Mouse (Mus musculus) fat pad, adult 2 months (tissue): ENCODE data around the gene Rhou.

Experiments
- DNase-seq: peaks from one replicate; pipeline ENCODE4 v3.0.0-alpha.2; 2011; ENCODE audit warnings: low read depth, low spot score; ENCODE audit errors: extremely low read depth

Rhou gene

GRCm38 (mm10) chr8:123649483-123649882, 4.2 kb upstream of the Rhou start:
- DNase-seq = no peak

GRCm38 (mm10) chr8:123651390-123652098, 2.2 kb upstream of the Rhou start:
- no peak for DNase-seq

GRCm38 (mm10) chr8:123652641-123653040, 1.1 kb upstream of the Rhou start:
- no peak for DNase-seq

GRCm38 (mm10) chr8:123653994-123654569, 353 bp downstream of the Rhou start:
- DNase-seq = no peak

GRCm38 (mm10) chr8:123654763-123655162, 1.0 kb downstream of the Rhou start:
- no peak for DNase-seq

- peak; percentile 68 for DNase-seq
Measured at GRCm38 (mm10) chr8:123655351-123655779, 1.6 kb downstream of the Rhou start.

GRCm38 (mm10) chr8:123657826-123658225, 4.1 kb downstream of the Rhou start:
- DNase-seq = no peak

- DNase-seq = no peak
Measured at GRCm38 (mm10) chr8:123659469-123660057, 5.8 kb downstream of the Rhou start.

GRCm38 (mm10) chr8:123661515-123661914, 7.8 kb downstream of the Rhou start:
- no peak for DNase-seq

- no peak for DNase-seq
Measured at GRCm38 (mm10) chr8:123665580-123665979, 11.9 kb downstream of the Rhou start.

- DNase-seq = no peak
Measured at GRCm38 (mm10) chr8:123666832-123667231, 13.1 kb downstream of the Rhou start.

- no peak for DNase-seq
Measured at GRCm38 (mm10) chr8:123668681-123669080, 15.0 kb downstream of the Rhou start.

GRCm38 (mm10) chr8:123670766-123671165, 17.0 kb downstream of the Rhou start:
- DNase-seq = no peak

GRCm38 (mm10) chr8:123671454-123671853, 17.7 kb downstream of the Rhou start:
- DNase-seq = no peak

- no peak for DNase-seq
Measured at GRCm38 (mm10) chr8:123672648-123673047, 18.9 kb downstream of the Rhou start.

- no peak for DNase-seq
Measured at GRCm38 (mm10) chr8:123675611-123676010, 21.9 kb downstream of the Rhou start.

GRCm38 (mm10) chr8:123678390-123678789, 24.7 kb downstream of the Rhou start:
- DNase-seq = no peak

GRCm38 (mm10) chr8:123682073-123682761, 28.5 kb downstream of the Rhou start:
- no peak for DNase-seq

- DNase-seq = no peak
Measured at GRCm38 (mm10) chr8:123683321-123683720, 29.6 kb downstream of the Rhou start.

GRCm38 (mm10) chr8:123684806-123685205, 31.1 kb downstream of the Rhou start:
- DNase-seq = no peak

- no peak for DNase-seq
Measured at GRCm38 (mm10) chr8:123685477-123685876, 31.7 kb downstream of the Rhou start.

- DNase-seq = no peak
Measured at GRCm38 (mm10) chr8:123687826-123688225, 34.1 kb downstream of the Rhou start.
